Mouse (Mus musculus) heart, postnatal 0 days (tissue): Measurements from ENCODE around the gene Mrnip. TPM values are rescaled to one million over a fixed set of nuclear protein-coding genes. Genes with fewer than 3 reads are reported as not detected.

ENCODE experiments used
- ATAC-seq: fragments of 200-750 bp; cut with Nextera tagmentation; 2 replicates; pipeline ENCODE4 v1.8.0; 2017; ENCODE audit warnings: low read depth, moderate number of reproducible peaks, moderate library complexity; ENCODE audit not compliant: insufficient read depth
- DNase-seq: peaks from one replicate; pipeline ENCODE4 v3.0.0-alpha.2; 2016; ENCODE audit warnings: low spot score
- H3K27ac ChIP-seq: fragments of 300-500 bp; sonication (generic); 2 replicates; pipeline ENCODE4 v1.5.1; 2014; ENCODE audit warnings: low read depth, mild to moderate bottlenecking
- H3K27me3 ChIP-seq: fragments of 300-500 bp; sonication (generic); 2 replicates; pipeline ENCODE4 v1.6.1; 2014; ENCODE audit warnings: low read length, mixed read lengths; ENCODE audit not compliant: control insufficient read depth, insufficient read depth
- H3K36me3 ChIP-seq: fragments of 300-500 bp; sonication (generic); replicated peaks from 2 replicates; pipeline ENCODE4 v1.6.1; 2014; ENCODE audit warnings: low read length, mixed read lengths; ENCODE audit not compliant: control insufficient read depth, insufficient read depth
- H3K4me1 ChIP-seq: fragments of 300-500 bp; sonication (generic); 2 replicates; pipeline ENCODE4 v1.6.1; 2014; ENCODE audit warnings: antibody characterized with exemption; ENCODE audit not compliant: control insufficient read depth, insufficient read depth
- H3K4me2 ChIP-seq: fragments of 300-500 bp; sonication (generic); 2 replicates; pipeline ENCODE4 v1.6.1; 2014; ENCODE audit warnings: low read depth, mild to moderate bottlenecking, low read length, moderate library complexity
- H3K4me3 ChIP-seq: fragments of 300-500 bp; sonication (generic); 2 replicates; pipeline ENCODE4 v1.5.1; 2014; ENCODE audit warnings: low read depth, low read length
- H3K9ac ChIP-seq: fragments of 300-500 bp; sonication (generic); replicated peaks from 2 replicates; pipeline ENCODE4 v1.6.1; 2014; ENCODE audit warnings: low read depth, low read length, mixed read lengths
- H3K9me3 ChIP-seq: fragments of 300-500 bp; sonication (generic); replicated peaks from 2 replicates; pipeline ENCODE4 v1.6.1; 2016; ENCODE audit warnings: low read length; ENCODE audit not compliant: control insufficient read depth
- CTCF ChIP-seq: IDR thresholded peaks from 2 replicates; pipeline ENCODE4 v1.5.1; 2016; ENCODE audit warnings: antibody characterized with exemption, control low read depth, low read depth
- EP300 ChIP-seq: IDR thresholded peaks from 2 replicates; pipeline ENCODE4 v1.6.1; 2016; ENCODE audit warnings: antibody characterized with exemption, low read depth
- WGBS: fragments of 180-500 bp; shearing (Covaris S2); extraction: QIAGEN DNeasy Blood & Tissue Kit; methylation state at CpG from one replicate; pipeline ENCODE4 v1.1.7; 2014; 5-methylcytosine and 5-hydroxymethylcytosine counted together
- polyA plus RNA-seq: library from polyadenylated mRNA; unstranded; fragments of >200 nt; fragmentation: Nextera tagmentation; extraction: Ambion mirVana; gene quantifications from 2 replicates; pipeline ENCODE4 v1.2.1, GENCODE M21; 2015
- total RNA-seq: library from RNA; depleted of rRNA; stranded (reverse); fragments of >200 nt; gene quantifications from 2 replicates; pipeline ENCODE4 v1.2.3, GENCODE M21; 2014; ENCODE audit warnings: low replicate concordance

The Mrnip gene
- total and polyA plus RNA-seq, 2 experiments from 2014 or later = 7.9 to 18.6 TPM

GRCm38 (mm10) chr11:50198219-50198846 is 24.1 kb downstream of the Mrnip start:
- Histone ChIP-seq H3K4me3 (no peak overlapping the region), H3K4me2 (no peak overlapping the region), H3K27ac (no peak overlapping the region), H3K36me3 (peaks cover 62% of the 10 kb centered on the region), H3K4me1 (no peaks in the 10 kb centered on the region), H3K9ac (no peak overlapping the region), H3K27me3 (no peaks in the 10 kb centered on the region), H3K9me3 (no peaks in the 10 kb centered on the region)
- 88% methylated on average over 3 of the region's 5 CpGs for WGBS
- ATAC-seq = no peak
- TF ChIP-seq EP300 = no peak
- no peak for TF ChIP-seq CTCF
- no peak for DNase-seq

DNA sequence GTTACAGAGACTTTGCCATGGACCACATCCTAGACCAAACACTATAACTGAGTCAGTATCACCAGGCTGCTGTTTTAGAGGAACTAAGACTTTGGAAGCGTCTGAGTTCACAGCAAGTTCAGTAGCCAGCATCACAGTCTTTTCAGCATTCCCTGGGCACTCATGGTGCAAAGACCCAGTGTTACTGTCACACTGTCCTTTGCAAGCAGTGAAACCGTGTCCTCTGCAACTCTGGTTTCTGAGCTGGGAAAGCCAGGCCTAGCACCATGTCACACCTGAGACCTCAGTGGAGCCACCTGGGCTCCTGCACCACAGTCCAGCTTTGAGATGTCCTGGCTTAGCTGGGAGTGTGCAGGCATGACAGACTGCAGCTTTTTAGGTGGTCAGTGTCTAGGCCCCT is 24.7 kb downstream of the Mrnip start:
- Histone ChIP-seq H3K4me1 (no peaks in the 10 kb centered on the region), H3K4me2 (no peak overlapping the region), H3K27me3 (no peaks in the 10 kb centered on the region), H3K27ac (no peak overlapping the region), H3K9ac (no peak overlapping the region), H3K9me3 (no peaks in the 10 kb centered on the region), H3K36me3 (peaks cover 68% of the 10 kb centered on the region), H3K4me3 (no peak overlapping the region)
- 86% methylated on average over 2 of the region's 2 CpGs for WGBS
- ATAC-seq = no peak
- no peak for TF ChIP-seq EP300
- no peak for TF ChIP-seq CTCF
- no peak for DNase-seq

GRCm38 (mm10) chr11:50200613-50201012 is 26.4 kb downstream of the Mrnip start:
- peaks cover 4% of the 10 kb centered on the region; the same call in 1 of the 2 replicates for H3K4me1 ChIP-seq
- no peak overlapping the region for H3K4me3 ChIP-seq
- no peak for TF ChIP-seq EP300
- no peak for TF ChIP-seq CTCF
- no peak overlapping the region for H3K9ac ChIP-seq
- no peaks in the 10 kb centered on the region for H3K9me3 ChIP-seq
- peaks cover 85% of the 10 kb centered on the region for H3K36me3 ChIP-seq
- DNase-seq (no peak), ATAC-seq (peak; percentile 15; the same call in 1 of the 2 replicates)
- WGBS = 43% methylated on average over 8 of the region's 8 CpGs
- H3K4me2 ChIP-seq = no peak overlapping the region
- H3K27ac ChIP-seq = no peak overlapping the region
- no peaks in the 10 kb centered on the region for H3K27me3 ChIP-seq

- H3K4me1 ChIP-seq = peaks cover 7% of the 10 kb centered on the region; the same call in 1 of the 2 replicates
- TF ChIP-seq CTCF = no peak
- TF ChIP-seq EP300 = no peak
- peaks cover 94% of the 10 kb centered on the region for H3K36me3 ChIP-seq
- H3K4me3 ChIP-seq = no peak overlapping the region
- H3K9ac ChIP-seq = no peak overlapping the region
- DNase-seq (no peak), ATAC-seq (no peak)
- no peak overlapping the region for H3K27ac ChIP-seq
- no peak overlapping the region for H3K4me2 ChIP-seq
- no peaks in the 10 kb centered on the region for H3K27me3 ChIP-seq
- H3K9me3 ChIP-seq = no peaks in the 10 kb centered on the region
- 93% methylated on average over 3 of the region's 3 CpGs for WGBS
Measured at GRCm38 (mm10) chr11:50201590-50201989, 27.3 kb downstream of the Mrnip start.

- H3K4me3 ChIP-seq = no peak overlapping the region
Measured at GRCm38 (mm10) chr11:50203302-50203827, 29.1 kb downstream of the Mrnip start.

More at GRCm38 (mm10) chr11:50203302-50203827, 29.1 kb downstream of the Mrnip start:
- 85% methylated on average over 9 of the region's 9 CpGs for WGBS
- H3K4me1 ChIP-seq = peaks cover 12% of the 10 kb centered on the region; the same call in 1 of the 2 replicates
- no peak overlapping the region for H3K4me2 ChIP-seq
- ATAC-seq (no peak), DNase-seq (no peak)
- TF ChIP-seq CTCF = no peak
- no peak for TF ChIP-seq EP300
- no peaks in the 10 kb centered on the region for H3K27me3 ChIP-seq
- H3K27ac ChIP-seq = no peak overlapping the region
- no peaks in the 10 kb centered on the region for H3K9me3 ChIP-seq
- H3K36me3 ChIP-seq = peaks cover 97% of the 10 kb centered on the region
- H3K9ac ChIP-seq = no peak overlapping the region
